Mouse (Mus musculus): ENCODE measurements around the gene Mgl2.

DNA sequence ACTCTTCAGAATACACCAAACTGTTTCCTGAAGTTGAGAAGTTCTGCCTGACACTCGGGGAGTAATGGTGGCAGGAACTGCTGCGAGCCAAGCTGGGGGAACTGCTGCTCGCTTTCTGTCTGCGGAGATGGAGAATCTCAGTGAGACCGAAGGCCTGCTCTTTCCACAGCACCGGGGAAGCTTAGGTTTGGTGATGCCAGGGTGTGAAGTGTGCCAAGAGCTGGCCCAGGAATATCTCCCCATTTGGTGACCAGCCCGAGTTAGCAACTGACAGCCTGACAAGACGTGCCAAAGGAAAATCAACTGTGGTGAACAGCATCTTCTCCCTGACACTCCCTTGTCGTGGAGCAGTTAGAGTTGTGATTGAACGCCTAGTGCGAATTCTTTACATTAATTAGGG lies 48.2 kb downstream of the Mgl2 start:
- TF ChIP-seq POLR2A (IDR thresholded peaks at IDR 0.05; ENCODE audit: control insufficient read depth, extremely low read depth, insufficient read depth, low read length, poor library complexity) (no peak), CTCF (IDR thresholded peaks at IDR 0.05; ENCODE audit: borderline replicate concordance, control insufficient read depth, extremely low read depth, insufficient read depth, low read length, poor library complexity) (no peak)

All from thymus, adult 2 months (tissue).